Mouse (Mus musculus) left cerebral cortex, adult 18-20 months (tissue): ENCODE data around the gene Hprt. TPM values are rescaled to one million over a fixed set of nuclear protein-coding genes. Genes with fewer than 3 reads are reported as not detected.
A peak's percentile ranks its signal among the peaks of the same experiment; 100 is the strongest.
"Not testable (repeated sequence)": the region's sequence is repeated elsewhere in the genome, so short reads cannot be mapped to it uniquely, and the experiment has no call there.

Experiments used
- DNase-seq, 2 experiments: peaks; one replicate each; pipeline ENCODE4 v3.0.0; 2021 to 2022; ENCODE audit warnings: low spot score in 2 of 2, mixed read lengths in 1 of 2
- long read RNA-seq, 2 experiments: library from polyadenylated mRNA; stranded (forward); transcript quantifications; one replicate each; pipeline ENCODE4 v2.0.0; 2021
- total RNA-seq, 2 experiments: library from RNA; stranded (reverse); gene quantifications; 2 replicates each; pipeline ENCODE4 v1.2.3; 2021

Gene Hprt
- total RNA-seq = 100 to 1,000 TPM; 156 to 179 TPM
- long read RNA-seq, experiment 1, transcript Hprt-201 (9 exons, 1,289 nt) = major isoform, 11 of 20 reads
- long read RNA-seq, experiment 1, partial matches to known transcripts = 2 of 20 reads
- long read RNA-seq, experiment 1, other reads (novel, unspliced or antisense) = 7 of 20 reads
- long read RNA-seq, experiment 2, transcript Hprt-201 (9 exons, 1,289 nt) = major isoform, 9 of 11 reads
- long read RNA-seq, experiment 2, partial matches to known transcripts = 2 of 11 reads
- long read RNA-seq, experiment 2, other reads (novel, unspliced or antisense) = 0 of 11 reads

DNA sequence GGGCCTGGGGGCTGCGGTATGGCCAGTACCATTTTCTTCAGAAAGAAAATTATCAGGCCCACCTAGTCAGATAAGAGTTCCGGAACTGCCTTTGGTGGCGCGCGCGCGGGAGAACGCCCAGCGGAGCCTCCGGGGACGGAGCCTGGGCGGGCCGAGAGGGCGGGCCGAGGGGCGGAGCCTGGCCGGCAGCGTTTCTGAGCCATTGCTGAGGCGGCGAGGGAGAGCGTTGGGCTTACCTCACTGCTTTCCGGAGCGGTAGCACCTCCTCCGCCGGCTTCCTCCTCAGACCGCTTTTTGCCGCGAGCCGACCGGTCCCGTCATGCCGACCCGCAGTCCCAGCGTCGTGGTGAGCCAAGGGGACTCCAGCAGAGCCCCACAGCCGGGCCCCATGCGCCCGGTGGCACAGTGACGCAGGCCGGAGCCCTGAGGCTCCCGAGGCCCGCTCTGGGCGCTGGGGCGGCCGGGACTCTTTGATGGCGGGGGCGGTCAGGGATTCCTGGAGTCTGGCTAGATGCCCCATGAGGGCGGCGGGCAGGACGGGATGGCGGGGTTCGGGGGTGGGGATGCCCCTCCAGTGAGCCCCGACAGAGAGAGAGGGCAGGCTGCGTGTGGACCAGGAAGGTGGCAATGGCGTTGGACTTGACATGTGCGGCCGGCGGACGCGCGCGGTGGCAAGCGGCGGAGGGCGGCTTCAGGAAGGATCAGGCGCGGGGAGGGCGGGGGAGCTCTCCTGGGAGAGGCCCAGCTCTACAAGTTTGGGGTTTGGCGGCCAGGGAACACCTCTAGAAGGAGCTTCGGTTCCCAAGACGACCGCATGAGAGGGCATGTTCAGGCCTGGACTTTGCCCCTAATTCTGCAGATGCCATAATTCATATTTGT is at the start of gene Hprt:
Gene Hprt, plus strand, starts transcription at position 233 of the 879 bp plus-strand sequence.
- peak; percentile 77 to 81 for DNase-seq

- DNase-seq = no peak
These were observed 42.4 kb upstream of the Hprt start for GRCm38 (mm10) chrX:52945509-52945908.

DNA sequence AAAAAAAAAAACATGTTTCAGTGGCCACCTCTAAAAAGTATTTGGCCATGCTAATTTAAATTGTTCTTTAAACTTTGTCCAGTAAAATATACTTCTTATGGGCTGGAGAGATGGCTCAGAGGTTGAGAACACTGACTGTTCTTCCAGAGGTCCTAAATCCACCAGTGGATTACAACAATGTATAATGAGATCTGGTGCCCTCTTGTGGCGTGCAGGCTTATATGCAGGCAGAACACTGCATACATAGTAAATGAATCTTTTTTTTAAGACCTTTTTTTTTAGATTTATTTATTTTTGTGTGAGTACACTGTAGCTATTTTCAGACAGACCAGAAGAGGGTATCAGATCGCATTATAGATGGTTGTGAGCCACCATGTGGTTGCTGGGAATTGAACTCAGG is 38.2 kb upstream of the Hprt start:
- DNase-seq = peak in 1 of 2 experiments; percentile 33

DNA sequence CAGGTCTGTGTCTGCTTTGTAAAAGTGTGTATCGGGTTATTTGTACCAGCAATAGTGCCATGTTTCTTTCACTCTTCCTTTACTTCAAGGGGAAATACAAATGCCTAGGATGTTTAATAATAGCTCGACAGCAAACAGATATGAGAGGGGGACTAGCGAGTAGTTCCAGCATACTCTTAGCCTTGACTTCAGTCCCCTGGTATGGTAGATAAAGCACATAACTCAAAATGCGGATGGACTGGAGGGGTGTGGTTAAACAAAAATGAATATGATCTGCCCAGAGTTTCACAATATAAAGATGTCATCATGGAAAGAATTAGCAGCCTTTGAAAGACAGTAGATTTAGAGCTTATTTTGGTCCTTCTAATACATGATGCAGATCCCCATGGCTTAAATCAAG is 31.0 kb upstream of the Hprt start:
- DNase-seq = no peak

DNA sequence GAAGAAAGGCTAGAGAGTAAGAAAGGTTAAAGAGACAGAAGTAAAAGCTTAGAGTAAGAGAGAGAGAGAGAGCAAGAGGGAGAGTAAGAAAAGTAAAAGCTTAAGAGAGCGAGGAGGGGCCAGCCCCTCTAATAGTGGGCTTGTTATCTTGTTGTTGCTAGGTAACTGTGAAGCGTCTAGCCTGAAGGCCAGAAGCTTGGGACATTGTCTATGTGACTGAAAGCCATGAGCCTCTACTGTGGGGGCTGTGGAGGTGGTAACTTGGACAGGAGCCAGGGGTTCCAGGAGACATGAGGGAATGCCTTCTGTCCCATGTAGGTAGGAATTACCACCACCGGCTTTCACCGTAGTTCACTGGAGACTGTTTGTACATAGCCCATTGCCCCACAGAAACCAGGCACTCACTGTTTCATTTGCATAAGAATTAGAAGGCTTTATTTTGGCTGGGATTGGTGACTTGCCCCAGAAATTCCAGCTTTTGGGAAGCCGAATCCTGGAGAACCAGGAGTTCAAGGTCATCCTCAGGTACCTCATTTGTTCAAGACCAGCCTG is 26.3 kb upstream of the Hprt start:
- DNase-seq = no peak

GRCm38 (mm10) chrX:52965149-52965548 is 22.8 kb upstream of the Hprt start:
- DNase-seq = no peak

DNA sequence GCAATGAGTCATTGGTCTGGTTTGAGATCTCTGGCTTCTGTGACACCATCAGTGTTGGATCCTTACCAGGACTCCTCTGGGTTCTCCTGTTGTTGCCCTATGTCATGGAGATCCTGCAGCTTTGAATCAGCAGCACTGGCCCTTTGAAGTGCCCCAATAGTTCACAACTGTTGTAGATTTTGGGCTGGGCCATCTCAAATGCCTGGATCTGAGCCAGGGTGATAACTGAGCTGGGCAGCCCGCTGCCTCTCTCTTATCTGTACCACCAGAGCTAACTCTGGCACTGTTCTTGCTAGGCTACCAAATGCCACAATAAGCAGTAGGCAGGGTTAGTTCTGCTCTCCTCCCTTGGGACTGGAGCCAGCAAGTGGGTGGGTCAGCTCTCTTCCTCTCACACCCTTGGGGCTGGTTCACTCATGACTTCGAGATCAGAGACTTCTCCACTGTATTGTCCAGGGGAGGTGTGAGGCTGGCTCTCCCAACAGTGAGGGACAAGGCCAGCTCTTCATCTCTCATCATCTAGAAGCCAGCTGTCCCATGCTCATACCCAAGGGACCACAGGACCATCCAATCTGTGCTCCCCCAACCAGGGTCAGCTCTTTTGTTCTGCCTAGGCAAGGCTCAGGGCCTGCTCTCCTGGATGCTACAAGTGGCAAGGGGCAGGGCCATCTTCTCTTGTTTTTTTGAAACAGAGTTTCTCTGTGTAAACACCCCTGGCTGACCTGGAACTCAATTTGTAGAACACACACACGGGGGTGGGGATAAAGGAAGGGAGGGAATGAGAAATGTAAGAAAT is 16.5 kb upstream of the Hprt start:
- DNase-seq = no peak

DNA sequence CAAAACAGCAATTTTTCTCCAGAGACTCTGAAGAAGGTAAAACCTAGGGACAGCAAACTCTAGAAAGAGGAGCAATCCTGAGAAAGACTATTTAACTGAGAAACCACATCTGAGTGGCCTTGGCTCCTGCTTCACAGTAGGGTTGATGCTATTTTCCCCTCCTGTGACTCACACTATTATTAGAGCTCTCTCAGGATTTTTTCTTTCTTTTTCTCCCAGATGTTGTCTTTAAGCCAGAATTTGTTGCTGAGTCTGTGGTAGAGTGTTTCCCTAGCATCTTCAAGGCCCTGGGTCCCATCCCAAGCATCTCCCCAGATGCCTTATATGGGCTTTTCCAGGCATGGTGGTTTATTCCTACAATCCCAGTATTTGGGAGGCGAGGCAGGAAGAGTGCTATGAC is 15.8 kb upstream of the Hprt start:
- DNase-seq = no peak

GRCm38 (mm10) chrX:52972680-52973079 is 15.3 kb upstream of the Hprt start:
- DNase-seq = no peak

- no peak for DNase-seq
These were observed 9.4 kb upstream of the Hprt start for GRCm38 (mm10) chrX:52978576-52978975.

GRCm38 (mm10) chrX:52981378-52981777 is 6.6 kb upstream of the Hprt start:
- DNase-seq = no peak

DNA sequence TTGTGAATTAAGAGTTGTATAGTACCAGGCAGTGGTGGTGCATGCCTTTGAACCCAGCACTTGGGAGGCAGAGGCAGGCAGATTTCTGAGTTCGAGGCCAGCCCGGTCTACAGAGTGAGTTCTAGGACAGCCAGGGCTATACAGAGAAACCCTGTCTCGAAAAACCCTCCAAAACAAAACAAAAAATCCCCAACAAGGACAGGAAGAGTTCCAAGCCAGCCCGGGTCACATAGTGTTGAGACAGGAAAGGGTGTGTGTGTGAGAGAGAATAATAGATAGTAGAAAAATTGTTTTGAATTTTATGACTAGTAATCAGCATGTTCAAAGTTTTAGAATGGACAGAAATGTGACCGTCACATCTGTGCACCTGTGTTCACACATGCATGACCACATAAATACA is 6.8 kb downstream of the Hprt start:
- DNase-seq = not testable (repeated sequence)

DNA sequence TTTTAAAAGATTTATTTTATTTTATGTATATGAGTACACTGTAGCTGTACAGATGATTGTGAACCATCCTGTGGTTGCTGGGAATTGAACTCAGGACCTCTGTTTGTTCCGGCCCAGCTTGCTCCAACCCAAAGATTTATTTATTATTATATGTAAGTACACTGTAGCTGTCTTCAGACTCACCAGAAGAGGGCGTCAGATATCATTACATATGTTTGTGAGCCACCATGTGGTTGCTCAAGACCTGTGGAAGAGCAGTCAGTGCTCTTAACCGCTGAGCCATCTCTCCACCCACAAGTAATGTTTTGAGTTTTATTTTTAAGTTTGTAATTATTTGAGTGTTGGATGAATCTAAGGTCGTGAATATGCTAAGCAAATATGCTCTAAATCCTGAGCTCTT is 16.9 kb downstream of the Hprt start:
- not testable (repeated sequence) for DNase-seq

- no peak for DNase-seq
These were observed 18.1 kb downstream of the Hprt start for GRCm38 (mm10) chrX:53006062-53006461.

- DNase-seq = no peak
These were observed 27.6 kb downstream of the Hprt start for GRCm38 (mm10) chrX:53015549-53015948.

- no peak for DNase-seq
These were observed 35.1 kb downstream of the Hprt start for GRCm38 (mm10) chrX:53023021-53023420.

GRCm38 (mm10) chrX:53024268-53024667 is 36.3 kb downstream of the Hprt start:
- not testable (repeated sequence) for DNase-seq

GRCm38 (mm10) chrX:53025471-53026223 is 37.7 kb downstream of the Hprt start:
- DNase-seq = no peak

DNA sequence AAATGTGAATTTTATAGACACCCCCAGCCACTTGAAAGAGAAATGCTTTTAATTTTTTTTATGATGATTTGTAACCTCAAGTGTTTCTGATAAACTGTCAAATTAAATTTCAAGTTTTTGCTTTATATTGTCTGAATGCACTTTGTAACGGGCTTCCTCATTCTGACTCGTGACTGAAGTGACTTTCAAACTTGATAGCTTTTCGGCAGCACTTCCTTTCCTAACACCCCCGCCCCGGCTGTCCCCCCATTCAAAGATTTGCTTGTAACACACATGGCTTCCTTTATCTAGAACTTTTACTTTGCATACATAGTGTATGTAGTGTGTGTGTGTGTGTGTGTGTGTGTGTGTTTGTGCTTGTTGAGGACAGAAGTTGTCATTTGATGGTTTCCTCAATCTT is 41.6 kb downstream of the Hprt start:
- no peak for DNase-seq

- DNase-seq = no peak
These were observed 50.3 kb downstream of the Hprt start for GRCm38 (mm10) chrX:53038194-53038593.

DNA sequence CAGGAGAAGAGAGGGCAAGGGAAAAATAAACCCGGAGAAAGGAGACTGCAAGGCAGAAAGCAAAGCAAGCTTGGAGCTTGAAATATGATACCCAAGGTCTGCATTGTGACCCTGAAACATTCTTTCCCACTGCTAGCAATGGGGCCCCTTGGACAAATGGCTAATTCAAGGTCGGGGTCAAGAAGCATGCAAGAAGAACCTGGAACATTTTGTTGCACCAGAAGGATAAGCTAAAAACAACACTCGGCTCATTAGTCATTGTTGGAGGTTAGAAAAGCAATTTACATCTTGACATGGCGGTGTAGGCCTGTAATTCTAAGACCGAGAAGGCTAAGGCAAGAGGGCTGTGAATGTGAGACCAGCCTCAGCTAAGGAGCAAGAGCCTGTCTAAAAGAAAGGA is 51.7 kb downstream of the Hprt start:
- DNase-seq = no peak
